Mouse (Mus musculus) MEL (cell line): Measurements from ENCODE around the gene Adamtsl4. TPM values are rescaled to one million over a fixed set of nuclear protein-coding genes. Genes with fewer than 3 reads are reported as not detected.

ENCODE experiments used
- DNase-seq: peaks from one replicate; pipeline ENCODE4 v3.0.0; 2011; ENCODE audit warnings: low read depth, low spot score
- H3K27ac ChIP-seq: 2 replicates; pipeline ENCODE4 v1.5.1; 2012; ENCODE audit warnings: low read depth, mild to moderate bottlenecking, control low read depth, low read length, moderate library complexity; ENCODE audit not compliant: control insufficient read depth
- H3K27me3 ChIP-seq, 2 experiments: fragments of 150-350 bp in 1 of 2; sonication (generic) in 1 of 2; 2 replicates each; pipeline ENCODE4 v1.6.1; 2012; ENCODE audit warnings: low read length in 2 of 2, mild to moderate bottlenecking in 2 of 2, improper control_type of control experiment in 1 of 2, moderate library complexity in 1 of 2; ENCODE audit not compliant: insufficient read depth in 2 of 2, control insufficient read depth in 1 of 2
- H3K36me3 ChIP-seq, 2 experiments: 2 replicates each; pipeline ENCODE4 v1.6.1; 2012 to 2014; ENCODE audit warnings: low read length in 2 of 2, improper control_type of control experiment in 1 of 2, inconsistent platforms in 1 of 2, mild to moderate bottlenecking in 1 of 2; ENCODE audit not compliant: insufficient read depth in 2 of 2, control insufficient read depth in 1 of 2
- H3K4me1 ChIP-seq, 2 experiments: fragments of 150-350 bp in 1 of 2; sonication (generic) in 1 of 2; 2 replicates each; pipeline ENCODE4 v1.6.1; 2012; ENCODE audit warnings: low read length in 2 of 2, improper control_type of control experiment in 1 of 2, mild to moderate bottlenecking in 1 of 2; ENCODE audit not compliant: insufficient read depth in 2 of 2, control insufficient read depth in 1 of 2
- H3K4me3 ChIP-seq, 2 experiments: fragments of 150-350 bp in 1 of 2; sonication (generic) in 1 of 2; 2 replicates each; pipeline ENCODE4 v1.5.1; 2012; ENCODE audit warnings: low read depth in 2 of 2, low read length in 2 of 2, mild to moderate bottlenecking in 2 of 2, moderate library complexity in 2 of 2, control low read depth in 1 of 2, improper control_type of control experiment in 1 of 2; ENCODE audit not compliant: control insufficient read depth in 1 of 2, insufficient read depth in 1 of 2
- H3K79me2 ChIP-seq: 2 replicates; pipeline ENCODE4 v1.6.1; 2012; ENCODE audit warnings: mild to moderate bottlenecking, low read length, moderate library complexity; ENCODE audit not compliant: control insufficient read depth, poor library complexity, insufficient read depth
- H3K9ac ChIP-seq: 2 replicates; pipeline ENCODE4 v1.6.1; 2012; ENCODE audit warnings: low read depth, mild to moderate bottlenecking, control low read depth, low read length, moderate library complexity; ENCODE audit not compliant: control insufficient read depth, poor library complexity, severe bottlenecking
- H3K9me3 ChIP-seq: fragments of 150-350 bp; sonication (generic); replicated peaks from 2 replicates; pipeline ENCODE4 v1.6.1; 2012; ENCODE audit warnings: mild to moderate bottlenecking, low read length, improper control_type of control experiment, moderate library complexity; ENCODE audit not compliant: insufficient read depth
- BHLHE40 ChIP-seq: IDR thresholded peaks from 2 replicates; pipeline ENCODE4 v1.6.1; 2012; ENCODE audit warnings: low read depth, mild to moderate bottlenecking, inconsistent platforms, low read length, improper control_type of control experiment, borderline replicate concordance
- CTCF ChIP-seq, 3 experiments: IDR thresholded peaks in 2 of 3; conservative IDR thresholded peaks in 1 of 3; 2 replicates each; pipeline ENCODE4 v1.5.1; 2011 to 2012; ENCODE audit warnings: low read length in 3 of 3, low read depth in 2 of 3, mild to moderate bottlenecking in 2 of 3, improper control_type of control experiment in 1 of 3, inconsistent platforms in 1 of 3, mixed read lengths in 1 of 3, moderate library complexity in 1 of 3; ENCODE audit not compliant: control insufficient read depth in 1 of 3, insufficient read depth in 1 of 3, poor library complexity in 1 of 3, severe bottlenecking in 1 of 3
- E2F4 ChIP-seq: IDR thresholded peaks from 2 replicates; pipeline ENCODE4 v1.6.1; 2011; ENCODE audit warnings: low read depth, low read length, improper control_type of control experiment, borderline replicate concordance
- ELF1 ChIP-seq: IDR thresholded peaks from 2 replicates; pipeline ENCODE4 v1.6.1; 2014; ENCODE audit warnings: low read depth, mild to moderate bottlenecking, inconsistent platforms, low read length, improper control_type of control experiment, moderate library complexity
- EP300 ChIP-seq, 2 experiments: IDR thresholded peaks; 2 replicates each; pipeline ENCODE4 v1.6.1; 2011; ENCODE audit warnings: improper control_type of control experiment in 2 of 2, low read length in 2 of 2, low read depth in 1 of 2, mild to moderate bottlenecking in 1 of 2
- ETS1 ChIP-seq: IDR thresholded peaks from 2 replicates; pipeline ENCODE4 v1.6.1; 2012; ENCODE audit warnings: low read depth, mild to moderate bottlenecking, inconsistent platforms, low read length, improper control_type of control experiment, moderate library complexity
- JUND ChIP-seq: IDR thresholded peaks from 2 replicates; pipeline ENCODE4 v1.6.1; 2011; ENCODE audit warnings: low read depth, mild to moderate bottlenecking, improper control_type of control experiment, low read length
- MAFK ChIP-seq: IDR thresholded peaks from 2 replicates; pipeline ENCODE4 v1.6.1; 2011; ENCODE audit warnings: low read depth, mild to moderate bottlenecking, low read length, improper control_type of control experiment, borderline replicate concordance
- MAZ ChIP-seq: IDR thresholded peaks from 2 replicates; pipeline ENCODE4 v1.6.1; 2012; ENCODE audit warnings: low read depth, mild to moderate bottlenecking, inconsistent platforms, low read length, improper control_type of control experiment
- MEF2A ChIP-seq: IDR thresholded peaks from 2 replicates; pipeline ENCODE4 v1.6.1; 2014; ENCODE audit warnings: low read depth, mild to moderate bottlenecking, inconsistent platforms, low read length, improper control_type of control experiment; ENCODE audit not compliant: poor library complexity, insufficient replicate concordance, severe bottlenecking; ENCODE audit errors: extremely low read depth
- MYC ChIP-seq: IDR thresholded peaks from 2 replicates; pipeline ENCODE4 v1.6.1; 2011; ENCODE audit warnings: low read depth, mild to moderate bottlenecking, low read length, improper control_type of control experiment, moderate library complexity
- NELFE ChIP-seq: IDR thresholded peaks from 2 replicates; pipeline ENCODE4 v1.6.1; 2011; ENCODE audit warnings: low read depth, low read length, improper control_type of control experiment
- NRF1 ChIP-seq: IDR thresholded peaks from 2 replicates; pipeline ENCODE4 v1.6.1; 2014; ENCODE audit warnings: low read depth, mild to moderate bottlenecking, inconsistent platforms, low read length, improper control_type of control experiment, moderate library complexity; ENCODE audit not compliant: poor library complexity, insufficient read depth, severe bottlenecking
- POLR2A ChIP-seq, 2 experiments: IDR thresholded peaks; 2 replicates each; pipeline ENCODE4 v1.6.1; 2011 to 2012; ENCODE audit warnings: low read length in 2 of 2, mild to moderate bottlenecking in 2 of 2, control low read depth in 1 of 2, improper control_type of control experiment in 1 of 2, low read depth in 1 of 2, moderate library complexity in 1 of 2; ENCODE audit not compliant: control insufficient read depth in 1 of 2, insufficient read depth in 1 of 2, poor library complexity in 1 of 2
- POLR2AphosphoS2 ChIP-seq: IDR thresholded peaks from 2 replicates; pipeline ENCODE4 v1.6.1; 2011; ENCODE audit warnings: low read length, improper control_type of control experiment
- POLR2AphosphoS5 ChIP-seq: IDR thresholded peaks from 2 replicates; pipeline ENCODE4 v1.6.1; 2012; ENCODE audit warnings: low read depth, borderline replicate concordance, mild to moderate bottlenecking, inconsistent platforms, low read length, moderate library complexity, mixed read lengths
- RAD21 ChIP-seq: IDR thresholded peaks from 2 replicates; pipeline ENCODE4 v1.6.1; 2011; ENCODE audit warnings: mild to moderate bottlenecking, low read depth, low read length, improper control_type of control experiment
- SIN3A ChIP-seq: IDR thresholded peaks from 2 replicates; pipeline ENCODE4 v1.6.1; 2012; ENCODE audit warnings: low read length, improper control_type of control experiment, inconsistent platforms
- SMC3 ChIP-seq: IDR thresholded peaks from 2 replicates; pipeline ENCODE4 v1.6.1; 2011; ENCODE audit warnings: low read depth, low read length, improper control_type of control experiment
- TBP ChIP-seq: IDR thresholded peaks from 2 replicates; pipeline ENCODE4 v1.8.0; 2011; ENCODE audit warnings: low read depth, low read length, improper control_type of control experiment
- TCF12 ChIP-seq: IDR thresholded peaks from 2 replicates; pipeline ENCODE4 v1.6.1; 2014; ENCODE audit warnings: low read depth, mild to moderate bottlenecking, inconsistent platforms, low read length, improper control_type of control experiment, moderate library complexity
- UBTF ChIP-seq: IDR thresholded peaks from 2 replicates; pipeline ENCODE4 v1.6.1; 2012; ENCODE audit warnings: low read depth, mild to moderate bottlenecking, inconsistent platforms, low read length, improper control_type of control experiment, moderate library complexity, borderline replicate concordance; ENCODE audit not compliant: insufficient read depth
- USF1 ChIP-seq: IDR thresholded peaks from 2 replicates; pipeline ENCODE4 v1.6.1; 2014; ENCODE audit warnings: low read depth, mild to moderate bottlenecking, inconsistent platforms, low read length, improper control_type of control experiment, moderate library complexity
- USF2 ChIP-seq, 2 experiments: IDR thresholded peaks; 2 replicates each; pipeline ENCODE4 v1.6.1; 2011 to 2012; ENCODE audit warnings: improper control_type of control experiment in 2 of 2, low read length in 2 of 2, borderline replicate concordance in 1 of 2, inconsistent platforms in 1 of 2, low read depth in 1 of 2, mild to moderate bottlenecking in 1 of 2; ENCODE audit not compliant: insufficient read depth in 1 of 2
- ZC3H11A ChIP-seq: IDR thresholded peaks from 2 replicates; pipeline ENCODE4 v1.6.1; 2012; ENCODE audit warnings: low read depth, mild to moderate bottlenecking, inconsistent platforms, low read length, improper control_type of control experiment
- ZKSCAN1 ChIP-seq: IDR thresholded peaks from 2 replicates; pipeline ENCODE4 v1.6.1; 2012; ENCODE audit warnings: low read depth, mild to moderate bottlenecking, inconsistent platforms, low read length, improper control_type of control experiment, moderate library complexity
- ZNF384 ChIP-seq: IDR thresholded peaks from 2 replicates; pipeline ENCODE4 v1.6.1; 2012; ENCODE audit warnings: low read depth, mild to moderate bottlenecking, inconsistent platforms, low read length, improper control_type of control experiment
- polyA plus RNA-seq, 2 experiments: library from polyadenylated mRNA; stranded (reverse) in 1 of 2; unstranded in 1 of 2; fragments of >175 nt in 1 of 2; fragments of >200 nt in 1 of 2; gene quantifications; 2 replicates each; pipeline versions ENCODE4 v1.2.1 to v1.2.4; 2012; ENCODE audit warnings: low replicate concordance in 2 of 2, low read depth in 1 of 2; ENCODE audit not compliant: insufficient read length in 2 of 2, insufficient read depth in 1 of 2, missing spikeins in 1 of 2
- total RNA-seq: library from RNA; depleted of rRNA; stranded (reverse); fragments of 300-350 nt; gene quantifications from 2 replicates; pipeline ENCODE4 v1.2.3, GENCODE M21; 2012

Gene Adamtsl4
- total and polyA plus RNA-seq, 3 experiments = 0.27 to 0.88 TPM; not detected in 1

DNA sequence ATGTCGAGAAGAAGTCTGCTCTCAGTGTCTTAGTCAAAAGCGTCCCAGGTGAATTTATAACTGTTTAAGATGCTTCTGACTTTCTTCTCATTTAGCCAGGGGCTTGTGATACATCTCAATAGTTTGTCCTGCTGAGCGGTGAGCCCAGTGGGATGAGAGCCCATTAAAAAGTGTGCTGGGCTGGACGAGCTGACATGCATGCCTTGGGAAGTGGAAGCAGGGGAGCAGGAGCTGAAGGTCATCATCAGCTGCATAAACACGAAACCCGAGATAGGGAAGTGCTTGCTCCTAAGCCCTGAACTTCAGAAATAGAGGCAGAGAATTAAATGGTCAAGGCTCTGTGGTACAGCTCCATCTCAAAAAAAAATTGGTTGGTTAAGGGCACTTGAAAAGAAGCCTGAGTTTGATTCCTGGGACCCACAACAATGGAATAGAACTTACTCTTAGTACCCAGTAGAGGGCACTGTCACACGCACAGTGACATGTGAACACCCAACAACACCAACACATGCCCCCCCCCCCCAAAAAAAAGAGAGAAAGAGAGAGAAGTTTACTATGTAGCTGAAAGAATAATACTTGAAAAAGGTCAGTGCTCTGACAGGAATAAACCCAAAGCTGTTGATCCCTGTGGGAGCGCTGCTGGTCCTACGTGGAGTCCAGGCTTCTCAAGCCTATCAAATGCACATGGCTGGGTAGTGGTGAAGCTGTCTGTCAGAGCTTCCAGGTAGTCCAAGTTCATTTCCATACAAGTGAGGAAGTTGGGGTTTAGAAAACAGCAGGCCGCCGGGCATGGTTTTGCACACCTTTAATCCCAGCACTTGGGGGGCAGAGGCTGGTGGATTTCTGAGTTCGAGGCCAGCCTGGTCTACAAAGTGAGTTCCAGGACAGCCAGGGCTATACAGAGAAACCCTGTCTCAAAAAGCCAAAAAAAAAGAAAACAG is 54.8 kb downstream of the Adamtsl4 start:
- Histone ChIP-seq H3K4me3 (no peak overlapping the region), H3K9me3 (no peaks in the 10 kb centered on the region), H3K36me3 (peaks cover 0 to 56% of the 10 kb centered on the region in 2 experiments; a peak in 2 of 4 replicates), H3K27me3 (no peaks in the 10 kb centered on the region), H3K79me2 (peaks cover under 1% of the 10 kb centered on the region; the same call in 1 of the 2 replicates), H3K27ac (no peak overlapping the region), H3K4me1 (no peaks in the 10 kb centered on the region), H3K9ac (no peak overlapping the region)
- TF ChIP-seq MAZ (peak; percentile 72; the same call in 1 of the 2 replicates), SMC3 (peak; percentile 82), ETS1 (no peak), TCF12 (no peak), USF1 (0 out of 2 replicates have a peak, but pooled peaks have one; percentile 17), ZC3H11A (peak; percentile 79), UBTF (no peak), ZNF384 (no peak), TBP (0 out of 2 replicates have a peak, but pooled peaks have one; percentile 26), MYC (peak; percentile 82), POLR2AphosphoS5 (no peak), POLR2A (IDR thresholded peaks at IDR 0.05; ENCODE audit: control insufficient read depth in 1 of 2, insufficient read depth in 1 of 2, low read depth in 1 of 2, low read length in 2 of 2, poor library complexity in 1 of 2) (peak in 1 of 2 experiments; percentile 12; a peak in 1 of 4 replicates), SIN3A (peak; percentile 52; the same call in 1 of the 2 replicates), E2F4 (no peak), MEF2A (no peak), POLR2AphosphoS2 (no peak), RAD21 (peak; percentile 79), JUND (no peak), ELF1 (no peak), CTCF (IDR thresholded peaks at IDR 0.05 in 2 of 3, conservative IDR thresholded peaks at IDR 0.05 in 1 of 3; ENCODE audit: control insufficient read depth in 1 of 3, insufficient read depth in 1 of 3, low read depth in 2 of 3, low read length in 3 of 3, poor library complexity in 1 of 3, severe bottlenecking in 1 of 3) (peak in 2 of 3 experiments; percentile 87; a peak in 4 of 6 replicates), MAFK (no peak), ZKSCAN1 (no peak; the same call in 1 of the 2 replicates), BHLHE40 (peak; percentile 53; the same call in 1 of the 2 replicates), USF2 (IDR thresholded peaks at IDR 0.05; ENCODE audit: borderline replicate concordance in 1 of 2, insufficient read depth in 1 of 2, low read depth in 1 of 2, low read length in 2 of 2) (no peak), NELFE (no peak), NRF1 (no peak), EP300 (IDR thresholded peaks at IDR 0.05; ENCODE audit: low read depth in 1 of 2, low read length in 2 of 2) (0 out of 4 replicates have a peak, but pooled peaks of 1 of the 2 experiments have one; percentile 6)
- peak; percentile 79 for DNase-seq
